Mouse (Mus musculus): ENCODE results near the gene Cldnd1.

Gene Cldnd1

DNA sequence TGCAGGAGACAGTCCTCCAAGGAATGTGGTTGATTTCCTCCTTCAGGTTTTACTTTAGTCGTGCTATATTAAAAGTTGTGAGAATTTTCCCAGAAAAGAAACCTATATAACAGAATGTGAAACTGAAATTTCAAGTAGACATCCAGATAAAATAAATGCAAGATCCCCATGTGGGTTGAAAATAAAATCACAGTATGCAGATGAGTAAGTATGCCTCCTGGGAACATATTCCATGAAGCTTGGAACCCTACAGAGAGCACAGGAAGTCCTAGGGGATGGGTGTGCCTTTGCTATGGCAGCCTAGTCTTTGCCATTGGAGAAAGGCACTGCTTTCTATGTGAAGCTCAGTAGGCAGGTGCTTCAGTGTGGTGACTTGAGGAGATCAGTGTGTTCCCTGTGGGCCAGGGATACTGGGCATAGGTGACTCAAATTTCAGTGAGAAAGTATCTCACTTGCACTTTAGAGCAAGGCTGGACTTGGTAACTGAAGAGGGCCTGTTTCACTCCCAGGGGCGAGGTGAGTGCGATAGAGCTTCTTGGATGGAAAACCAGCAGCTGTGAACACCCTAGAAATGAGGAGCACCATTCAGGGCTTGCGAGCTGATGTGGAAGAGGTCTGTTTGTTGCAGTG, 20.3 kb upstream of the Cldnd1 start:
- in situ Hi-C loops (cut with MboI, MseI), result no loop called here

GRCm38 (mm10) chr16:58708601-58709475, 18.9 kb upstream of the Cldnd1 start:
- in situ Hi-C loops (cut with MboI, MseI), result no loop called here

- in situ Hi-C loops (cut with MboI, MseI), result no loop called here
Observed at GRCm38 (mm10) chr16:58709536-58709935, 18.2 kb upstream of the Cldnd1 start.

- in situ Hi-C loops (cut with MboI, MseI), result loop anchor here (10.0 kb wide), 1 partner anchor 1217 kb away; no protein-coding TSS in a partner anchor
Observed at GRCm38 (mm10) chr16:58712221-58712620, 15.5 kb upstream of the Cldnd1 start.

GRCm38 (mm10) chr16:58713128-58713527, 14.6 kb upstream of the Cldnd1 start:
- in situ Hi-C loops (cut with MboI, MseI), result loop anchor here (10.0 kb wide), 1 partner anchor 1218 kb away; no protein-coding TSS in a partner anchor

GRCm38 (mm10) chr16:58715018-58715417, 12.7 kb upstream of the Cldnd1 start:
- in situ Hi-C loops (cut with MboI, MseI), result loop anchor here (10.0 kb wide), 1 partner anchor 1220 kb away; no protein-coding TSS in a partner anchor

GRCm38 (mm10) chr16:58718666-58719120, 9.0 kb upstream of the Cldnd1 start, which contains the start of gene Gpr15:
Gene Gpr15, minus strand, starts transcription at chr16:58719070.
- in situ Hi-C loops (cut with MboI, MseI), result loop anchor here (10.0 kb wide), 1 partner anchor 1224 kb away; no protein-coding TSS in a partner anchor

DNA sequence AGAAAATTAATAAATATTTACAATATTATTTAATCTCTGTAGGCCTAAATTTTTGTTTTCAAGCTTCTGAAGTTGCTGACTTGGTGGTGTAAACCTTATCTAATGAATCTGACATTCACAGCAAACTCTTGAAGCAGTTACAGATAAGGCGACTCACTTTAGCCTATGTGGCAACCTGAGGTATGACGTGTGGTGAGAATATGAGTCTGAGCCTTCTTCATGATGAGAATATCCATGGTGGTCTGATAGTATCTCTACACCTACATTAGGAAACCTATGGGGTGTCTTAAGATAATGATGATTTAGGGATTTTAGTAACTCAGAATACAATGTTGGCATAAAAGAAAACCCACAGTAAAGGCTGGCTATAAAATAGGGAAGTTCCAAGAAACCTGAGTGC, 5.4 kb upstream of the Cldnd1 start:
- in situ Hi-C loops (cut with MboI, MseI), result no loop called here

GRCm38 (mm10) chr16:58726680-58727476, 832 bp upstream of the Cldnd1 start:
- in situ Hi-C loops (cut with MboI, MseI), result no loop called here

DNA sequence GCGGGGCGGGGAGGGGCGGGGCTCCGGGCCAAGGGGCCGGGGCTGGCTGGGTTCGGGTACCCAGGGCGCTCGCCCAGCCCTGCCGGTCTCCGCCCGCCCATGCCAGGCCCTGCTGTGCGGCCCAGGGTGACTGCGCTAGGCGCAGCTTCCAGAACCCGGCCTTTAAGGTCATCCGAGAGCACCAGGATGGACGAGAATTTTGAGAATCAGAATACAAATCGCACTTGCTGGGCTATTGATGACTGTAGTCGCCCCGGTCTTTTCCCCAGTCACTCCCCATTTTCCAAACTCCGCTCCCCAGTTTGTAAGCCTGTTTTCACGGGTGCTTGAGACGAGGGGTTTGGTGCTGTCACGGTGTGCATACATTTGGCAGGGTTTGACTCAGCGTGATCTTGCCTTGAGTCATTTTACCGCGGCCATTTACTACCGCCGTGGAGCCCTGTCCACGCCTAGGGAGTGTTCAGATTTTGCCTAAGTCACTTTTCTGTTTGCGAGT, 514 bp downstream of the Cldnd1 start:
- in situ Hi-C loops (cut with MboI, MseI), result no loop called here

- in situ Hi-C loops (cut with MboI, MseI), result no loop called here
Observed at GRCm38 (mm10) chr16:58738205-58738604, 10.5 kb downstream of the Cldnd1 start.

- in situ Hi-C loops (cut with MboI, MseI), result no loop called here
Observed at GRCm38 (mm10) chr16:58738800-58739199, 11.1 kb downstream of the Cldnd1 start.

DNA sequence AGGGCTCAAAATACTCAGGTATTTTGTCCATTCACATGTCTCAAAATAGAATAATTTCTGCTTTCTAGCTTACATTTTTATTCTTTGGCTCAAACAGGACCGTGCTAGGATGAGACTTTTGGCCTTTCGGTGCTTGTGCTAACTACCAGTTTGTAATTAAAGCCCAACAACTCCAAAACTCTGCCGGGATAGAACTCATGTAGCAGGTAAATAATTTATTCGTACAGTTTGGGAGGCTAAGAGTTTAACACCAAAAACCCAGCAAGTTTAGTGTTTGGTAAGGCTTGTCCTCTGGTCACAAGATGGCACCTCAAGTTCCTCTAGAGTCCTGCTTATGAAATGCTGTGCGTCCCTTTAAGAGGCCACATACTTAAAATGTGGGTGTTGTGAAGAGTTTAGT, 13.0 kb downstream of the Cldnd1 start:
- in situ Hi-C loops (cut with MboI, MseI), result no loop called here

DNA sequence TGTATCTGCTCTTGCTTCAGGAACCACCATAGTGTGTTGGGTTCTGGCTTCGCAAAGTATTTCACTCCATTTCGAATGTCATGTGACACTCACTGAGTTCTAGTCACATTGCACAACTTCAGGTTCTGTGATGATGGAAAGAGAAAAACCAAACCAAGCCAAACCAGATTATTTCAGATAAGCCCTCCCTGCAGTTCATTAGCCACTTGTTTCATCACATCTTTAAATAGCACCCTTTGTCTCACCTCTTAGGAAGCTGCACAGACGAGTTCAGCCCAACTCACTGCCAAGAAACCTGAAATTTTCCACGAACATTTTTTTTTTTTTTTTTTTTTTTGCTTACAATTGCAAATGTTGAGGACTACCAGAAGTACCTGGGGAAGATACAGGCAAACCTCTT, 19.0 kb downstream of the Cldnd1 start:
- in situ Hi-C loops (cut with MboI, MseI), result no loop called here

DNA sequence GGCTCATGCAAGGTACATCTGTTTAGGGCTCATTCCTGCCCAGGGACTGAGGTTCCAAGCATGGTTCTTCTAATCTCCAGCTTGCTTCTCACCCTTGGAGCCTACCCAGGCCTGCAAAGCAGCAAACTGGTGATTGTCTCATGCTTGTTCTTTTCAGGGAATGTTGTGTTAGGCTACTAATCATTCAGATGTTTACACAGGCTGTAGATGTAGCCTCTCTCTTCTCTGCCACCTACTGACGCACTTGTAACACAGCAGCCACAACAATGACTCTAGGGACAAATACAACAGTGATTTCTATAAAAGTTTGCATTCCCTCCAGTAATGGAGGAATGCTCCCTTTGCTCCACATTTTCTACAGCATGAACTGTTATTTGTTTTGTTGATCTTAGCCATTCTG, 23.6 kb downstream of the Cldnd1 start:
- in situ Hi-C loops (cut with MboI, MseI), result loop anchor here (25.0 kb wide), 1 partner anchor 1089 kb away; no protein-coding TSS in a partner anchor

GRCm38 (mm10) chr16:58756191-58756590, 28.5 kb downstream of the Cldnd1 start:
- in situ Hi-C loops (cut with MboI, MseI), result loop anchor here (25.0 kb wide), 1 partner anchor 1094 kb away; no protein-coding TSS in a partner anchor

- in situ Hi-C loops (cut with MboI, MseI), result loop anchor here (25.0 kb wide), 1 partner anchor 1101 kb away; no protein-coding TSS in a partner anchor
Observed at GRCm38 (mm10) chr16:58763076-58763475, 35.4 kb downstream of the Cldnd1 start, which contains the start of gene Olfr172. Gene Olfr172, minus strand, starts transcription at chr16:58763176.

Data from regulatory T cell (primary cell).